Mouse (Mus musculus): ENCODE results near the gene Gm17359.

The Gm17359 gene

DNA sequence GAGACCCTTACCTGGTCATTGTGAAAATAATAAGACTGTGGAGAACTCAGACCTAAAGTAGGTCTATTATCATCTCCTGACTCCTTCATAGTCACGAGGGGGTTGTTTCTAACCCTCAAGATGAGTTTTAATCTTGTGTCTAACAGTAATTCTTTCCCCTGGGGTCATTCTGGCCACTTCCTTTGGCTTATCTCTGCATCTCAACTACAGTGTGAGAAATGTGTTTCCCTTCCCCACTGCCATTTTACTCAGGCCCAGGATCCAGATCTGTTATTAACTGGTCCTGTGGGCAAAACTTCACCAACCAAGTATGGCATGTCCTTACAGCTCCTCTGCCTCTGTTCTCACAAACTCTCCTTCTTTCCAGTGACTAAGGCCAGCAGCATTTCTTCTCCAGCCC, 12.8 kb downstream of the Gm17359 start:
- DNase-seq (ENCODE audit: low spot score): no peak

DNA sequence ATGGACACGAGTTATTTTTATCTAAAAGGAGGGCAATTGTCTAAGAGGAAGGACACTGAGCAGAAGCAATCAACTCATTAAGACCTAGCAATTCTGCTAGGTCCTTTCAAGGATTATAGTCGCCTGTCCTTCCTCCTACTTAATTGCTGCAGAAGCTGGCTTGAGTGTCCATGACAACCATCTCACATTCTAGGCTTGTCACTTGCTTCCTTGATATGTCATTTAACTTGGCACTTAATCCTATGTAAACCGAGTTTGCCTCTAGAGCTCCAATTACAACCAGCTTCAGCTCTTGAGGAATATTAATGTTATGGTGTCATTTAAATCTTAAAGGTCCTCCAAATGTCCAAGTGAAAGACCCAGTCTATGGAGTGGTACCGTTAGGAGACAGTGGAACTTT, 22.3 kb downstream of the Gm17359 start:
- no peak for DNase-seq (ENCODE audit: low spot score)

- peak; percentile 13 for DNase-seq (ENCODE audit: low spot score)
These were observed 24.0 kb downstream of the Gm17359 start for GRCm38 (mm10) chr3:79360317-79361101.

- DNase-seq (ENCODE audit: low spot score): no peak
These were observed 29.6 kb downstream of the Gm17359 start for GRCm38 (mm10) chr3:79366098-79366497.

DNA sequence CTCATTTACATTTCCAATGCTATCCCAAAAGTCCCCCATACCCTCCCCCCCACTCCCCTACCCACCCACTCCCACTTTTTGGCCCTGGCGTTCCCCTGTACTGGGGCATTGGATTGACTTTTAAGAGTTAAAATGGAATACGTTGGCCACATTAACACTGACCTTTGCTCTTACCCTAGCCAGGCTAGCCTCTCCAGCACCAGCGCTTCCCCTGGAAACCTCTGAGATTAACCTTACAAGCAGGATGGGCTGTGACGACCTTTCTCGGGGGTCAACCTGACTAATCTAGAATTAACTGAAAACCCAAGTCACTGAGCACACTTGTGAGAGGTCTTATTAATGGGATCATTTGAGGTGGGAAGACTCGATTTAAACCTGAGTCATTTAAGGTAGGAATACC, 31.8 kb downstream of the Gm17359 start:
- no peak for DNase-seq (ENCODE audit: low spot score)

DNA sequence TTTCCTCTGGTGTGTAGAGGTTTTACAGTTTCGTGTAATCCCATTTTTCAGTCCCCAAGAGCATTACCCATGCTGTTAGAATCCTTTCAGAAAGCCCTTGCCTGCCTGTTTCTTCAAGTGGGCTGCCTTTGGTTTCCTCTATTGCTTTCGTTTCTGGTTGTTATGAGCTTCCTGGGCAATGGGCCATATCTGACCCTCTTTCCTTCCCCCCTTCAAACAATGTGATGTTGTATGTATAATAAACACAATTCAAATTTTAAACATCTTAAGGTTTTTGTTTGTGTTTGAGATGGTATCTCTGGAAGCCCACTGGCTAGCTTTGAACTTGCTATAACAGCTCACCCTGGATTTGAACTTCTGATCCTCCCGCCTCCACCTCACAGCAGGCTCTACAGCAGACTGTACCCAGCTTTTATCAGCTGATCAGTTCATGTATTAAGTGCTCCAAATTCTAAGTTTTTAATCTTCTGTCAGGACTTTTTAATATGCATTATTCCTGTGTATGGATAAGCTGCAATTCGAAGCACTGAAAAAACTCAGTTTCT, 34.0 kb downstream of the Gm17359 start:
- DNase-seq (ENCODE audit: low spot score): no peak

DNA sequence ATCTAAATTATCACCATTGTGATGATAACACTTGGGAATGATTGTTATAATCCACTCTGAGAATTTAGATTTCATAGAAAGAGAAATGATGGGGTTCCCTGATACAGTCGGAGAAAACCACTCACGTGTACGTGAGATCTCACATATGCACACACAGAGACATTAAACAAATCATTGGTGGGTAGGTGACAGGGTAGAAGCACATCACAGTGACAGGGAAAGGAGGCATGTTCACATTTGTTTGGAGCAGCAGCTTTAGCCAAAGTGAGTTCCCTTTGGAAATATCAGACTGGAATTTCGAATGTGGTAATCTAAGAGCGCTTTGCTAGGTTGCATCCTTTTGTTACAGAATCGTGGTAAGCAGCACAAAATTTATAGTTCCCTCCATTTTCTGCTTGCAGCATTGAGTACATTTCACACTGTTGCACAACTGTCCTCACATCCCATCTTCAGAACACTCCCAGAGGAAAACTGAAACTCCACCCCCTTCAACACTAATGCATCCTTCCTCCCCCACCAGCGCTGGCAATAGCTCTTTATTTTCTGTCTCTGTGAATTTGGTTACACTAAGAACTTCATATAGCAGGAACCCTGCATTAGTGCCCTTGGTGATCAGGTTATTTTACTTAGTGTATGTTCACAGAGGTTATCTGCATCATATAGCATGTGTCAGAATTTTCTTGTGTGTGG, 35.2 kb downstream of the Gm17359 start:
- no peak for DNase-seq (ENCODE audit: low spot score)

DNA sequence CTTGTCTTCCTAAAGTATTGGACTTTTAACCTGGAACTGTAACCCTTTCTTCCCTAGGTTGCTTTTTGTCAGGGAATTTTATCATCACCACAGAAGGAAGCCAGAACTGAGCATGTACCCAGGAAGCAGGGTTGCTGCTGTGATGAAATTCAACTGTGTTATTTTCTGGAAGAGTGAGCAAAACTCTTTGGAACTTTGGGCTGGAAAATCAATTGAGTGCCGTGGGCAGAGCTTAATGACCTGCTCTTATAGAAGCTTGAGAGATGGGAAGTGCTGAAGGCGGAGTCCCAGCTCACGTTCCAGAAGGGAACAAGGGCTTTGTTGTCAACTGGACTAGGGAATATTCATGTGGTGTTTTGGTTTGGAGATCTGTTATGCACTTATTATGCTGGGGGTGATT, 37.5 kb downstream of the Gm17359 start:
- no peak for DNase-seq (ENCODE audit: low spot score)

DNA sequence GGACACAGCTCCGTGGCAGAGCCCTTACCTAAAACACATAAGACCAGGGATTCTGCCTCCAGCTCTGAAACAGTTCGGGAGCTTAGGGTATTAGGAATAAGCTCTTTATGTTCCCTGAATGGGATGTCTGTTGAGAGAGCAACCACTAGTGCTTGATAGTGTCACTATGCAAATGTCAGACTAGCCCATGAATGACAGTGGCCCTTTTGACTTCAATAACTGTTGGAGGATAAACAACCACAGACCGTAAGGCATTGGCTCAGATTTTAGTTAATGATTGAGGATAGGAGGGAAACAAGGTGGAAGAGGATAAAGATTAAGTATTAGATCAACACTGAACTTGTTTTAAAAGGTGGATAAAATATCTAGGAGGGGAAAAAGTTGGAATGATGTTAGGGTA, 41.6 kb downstream of the Gm17359 start:
- no peak for DNase-seq (ENCODE audit: low spot score)

DNA sequence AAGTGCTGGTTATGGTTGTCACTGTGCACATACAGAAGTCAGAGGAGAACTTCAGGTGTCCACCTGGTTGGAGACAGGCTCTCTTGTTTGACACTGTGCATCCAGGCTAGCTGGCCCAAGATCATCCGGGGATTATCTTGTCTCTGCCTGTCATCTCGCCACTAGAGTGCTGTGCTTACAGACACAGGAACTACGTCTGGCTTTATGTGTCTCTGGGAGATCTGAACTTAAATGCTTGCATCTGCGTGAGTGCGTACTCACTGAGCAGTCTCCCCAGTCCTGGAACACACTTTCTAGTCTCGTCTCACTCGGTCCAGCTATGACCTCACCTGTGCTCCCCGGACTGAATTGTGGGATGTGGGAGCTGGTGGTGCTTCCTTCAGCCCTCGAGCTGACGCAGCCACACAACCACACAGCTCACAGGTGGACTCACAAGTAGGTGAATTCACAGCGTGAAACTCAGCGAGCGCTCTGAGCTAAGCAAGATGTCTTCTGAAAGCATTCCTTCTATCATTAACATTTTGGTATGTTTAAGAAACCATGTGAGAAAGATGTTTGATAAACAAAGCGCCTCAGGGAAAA, 42.9 kb downstream of the Gm17359 start:
- DNase-seq (ENCODE audit: low spot score): no peak

GRCm38 (mm10) chr3:79379873-79380595, 43.6 kb downstream of the Gm17359 start:
- DNase-seq (ENCODE audit: low spot score): no peak

- no peak for DNase-seq (ENCODE audit: low spot score)
These were observed 44.9 kb downstream of the Gm17359 start for GRCm38 (mm10) chr3:79381398-79381797.

- no peak for DNase-seq (ENCODE audit: low spot score)
These were observed 49.1 kb downstream of the Gm17359 start for GRCm38 (mm10) chr3:79385434-79386029.

DNA sequence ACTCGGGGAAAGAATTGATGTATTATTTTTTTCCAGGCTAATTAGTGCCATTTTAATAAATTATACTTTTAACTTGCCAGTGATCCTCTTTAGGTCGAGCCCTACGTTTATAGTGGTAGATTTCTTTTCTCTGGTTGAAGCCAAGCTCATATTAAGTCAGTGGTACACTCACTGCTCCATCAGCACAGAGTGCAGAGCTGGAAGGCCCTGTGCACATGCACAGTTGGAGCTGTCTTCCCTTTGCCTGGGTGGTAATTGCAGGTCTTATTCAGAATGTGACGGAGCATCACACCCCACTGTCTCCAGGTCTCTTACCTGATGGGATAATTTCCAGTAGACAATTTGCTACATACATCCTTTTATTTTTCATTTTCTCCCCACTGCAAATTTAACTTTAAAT, 52.6 kb downstream of the Gm17359 start:
- no peak for DNase-seq (ENCODE audit: low spot score)

DNA sequence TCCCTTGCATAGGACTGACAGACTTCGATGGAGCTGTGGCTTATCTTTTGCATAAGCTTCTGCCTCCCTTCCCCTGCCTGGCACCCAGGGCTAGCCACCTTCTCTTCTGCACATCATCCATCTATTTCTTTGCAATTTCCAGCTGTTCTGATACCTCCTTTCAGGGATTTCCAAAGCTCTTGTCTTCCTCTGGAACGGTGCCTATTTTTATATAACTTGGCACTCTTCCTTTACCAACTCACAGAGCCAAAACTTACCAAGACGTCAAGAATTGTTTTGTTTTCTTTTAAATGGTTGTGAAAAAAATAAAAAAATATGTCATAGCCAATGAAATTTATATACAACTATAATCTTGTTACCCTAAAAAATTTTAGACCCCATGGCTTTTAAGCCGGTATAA, 64.1 kb downstream of the Gm17359 start:
- no peak for DNase-seq (ENCODE audit: low spot score)

DNA sequence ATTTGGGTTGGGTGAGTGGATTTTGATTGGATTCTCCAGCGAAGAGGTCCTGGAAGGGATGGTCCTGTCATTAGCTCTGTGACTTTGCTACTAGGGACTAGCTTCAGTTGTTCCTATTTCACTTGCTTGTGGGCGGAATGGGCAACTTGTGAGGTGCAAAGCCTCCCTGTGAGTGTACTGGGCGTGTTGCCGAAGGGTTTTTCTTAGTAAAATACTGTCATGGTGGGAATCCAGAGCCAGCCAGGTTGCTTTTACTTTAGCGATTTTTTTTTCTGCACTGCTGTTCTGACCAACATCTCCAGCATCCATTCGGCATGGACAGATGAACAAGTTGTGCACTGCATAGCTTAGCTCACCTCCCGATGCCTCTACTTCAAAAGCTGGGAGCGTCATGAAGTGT, 65.6 kb downstream of the Gm17359 start:
- DNase-seq (ENCODE audit: low spot score): peak; percentile 21

DNA sequence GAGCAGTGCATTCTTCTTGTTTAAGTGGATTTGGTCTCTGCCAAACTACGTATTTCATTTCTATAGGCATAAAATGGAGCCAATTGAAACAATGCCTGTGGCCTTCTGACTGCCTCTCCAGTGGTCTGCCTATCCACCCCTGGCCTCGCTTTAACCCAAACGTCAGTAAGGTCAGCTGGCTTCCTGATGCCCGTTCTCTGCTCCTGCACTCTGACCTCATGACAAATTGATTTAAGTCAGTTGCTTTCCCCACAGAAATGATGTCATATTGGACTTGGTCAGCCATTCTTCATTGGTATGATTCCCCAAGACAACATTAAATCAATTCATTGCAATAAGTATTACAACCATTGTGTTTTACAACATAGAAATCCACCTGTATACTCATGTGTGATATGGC, 72.1 kb downstream of the Gm17359 start:
- no peak for DNase-seq (ENCODE audit: low spot score)

DNA sequence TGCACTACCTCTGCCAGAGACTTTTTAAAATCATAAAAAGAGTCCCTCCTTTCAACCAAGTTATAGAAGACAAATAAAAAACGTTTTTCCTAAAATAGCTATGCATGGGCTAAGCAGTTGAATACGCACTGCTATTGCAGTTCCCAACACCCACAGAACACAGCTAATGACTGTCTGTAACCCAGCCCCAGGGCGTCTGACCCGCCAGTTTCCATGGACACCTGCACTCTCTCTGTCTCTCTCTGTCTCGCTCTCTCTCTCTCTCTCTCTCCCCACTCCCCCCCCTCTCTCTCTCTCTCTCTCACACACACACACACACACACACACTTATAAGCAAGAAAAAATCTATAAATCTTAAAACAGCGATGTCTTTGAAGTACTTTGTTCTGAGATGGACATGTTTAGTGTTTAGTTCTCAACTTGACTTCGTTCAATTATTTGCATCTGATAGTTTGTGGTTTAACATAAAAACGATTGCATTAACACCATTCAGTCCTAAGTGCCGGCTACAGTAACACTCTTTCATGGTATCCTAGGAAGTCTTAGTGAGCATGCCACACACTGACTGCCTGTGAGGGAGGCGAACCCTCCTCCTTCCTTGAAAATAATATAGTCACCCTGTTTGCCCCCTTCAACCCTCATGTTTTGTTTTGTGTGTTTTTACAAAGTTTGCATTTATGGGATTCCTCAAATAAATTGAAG, 73.6 kb downstream of the Gm17359 start:
- DNase-seq (ENCODE audit: low spot score): no peak

DNA sequence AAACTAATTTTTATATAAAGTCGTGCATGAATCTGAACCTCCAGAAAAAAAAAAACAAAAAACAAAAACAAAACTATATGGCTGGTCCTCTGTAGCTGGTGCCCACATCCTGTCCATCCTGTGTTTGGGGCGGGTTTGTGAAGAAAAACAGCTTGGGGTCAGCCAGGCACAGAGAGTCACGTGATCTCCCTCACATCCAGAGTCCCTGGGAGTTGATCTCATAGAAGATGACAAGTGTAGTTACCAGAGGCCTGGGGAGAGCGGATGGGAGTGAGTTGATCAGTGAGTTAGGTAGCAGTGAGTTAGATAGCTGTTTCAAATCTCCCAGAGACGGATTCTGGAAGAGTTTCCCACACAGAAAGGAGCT, 74.2 kb downstream of the Gm17359 start:
- DNase-seq (ENCODE audit: low spot score): no peak

DNA sequence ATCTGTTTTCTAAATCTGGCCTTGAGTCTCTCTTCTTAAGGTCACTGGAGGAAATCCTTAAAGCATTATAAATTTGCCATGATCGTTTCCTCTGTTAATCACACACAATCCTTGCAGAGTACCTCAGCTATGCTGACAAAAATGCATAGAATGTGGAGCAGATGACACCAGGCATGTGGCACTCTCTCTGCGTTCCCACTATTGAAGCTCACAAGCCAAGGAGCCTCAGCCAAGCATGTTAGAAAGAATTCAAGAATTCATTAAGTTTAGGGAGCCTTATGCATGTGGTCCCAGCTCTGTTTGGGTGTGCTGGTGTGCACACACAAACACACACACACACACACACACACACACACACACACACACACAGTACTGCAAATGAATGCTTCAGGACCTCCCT, 75.2 kb downstream of the Gm17359 start:
- DNase-seq (ENCODE audit: low spot score): no peak

- no peak for DNase-seq (ENCODE audit: low spot score)
These were observed 77.0 kb downstream of the Gm17359 start for GRCm38 (mm10) chr3:79413492-79413891.
